Mouse (Mus musculus) limb, embryonic 13.5 days (tissue): ENCODE data around the gene Smco3. TPM values are rescaled to one million over a fixed set of nuclear protein-coding genes. Genes with fewer than 3 reads are reported as not detected.

ENCODE experiments used
- ATAC-seq: fragments of 200-750 bp; cut with Nextera tagmentation; 2 replicates; pipeline ENCODE4 v1.8.0; 2017; ENCODE audit warnings: low read depth, moderate number of reproducible peaks, moderate TSS enrichment; ENCODE audit not compliant: low FRiP score
- H3K27ac ChIP-seq: fragments of 300-500 bp; sonication (generic); 2 replicates; pipeline ENCODE4 v1.5.1; 2015; ENCODE audit warnings: inconsistent platforms, mild to moderate bottlenecking, moderate library complexity
- H3K27me3 ChIP-seq: fragments of 300-500 bp; sonication (generic); 2 replicates; pipeline ENCODE4 v1.6.1; 2015; ENCODE audit warnings: mild to moderate bottlenecking, inconsistent platforms
- H3K36me3 ChIP-seq: fragments of 300-500 bp; sonication (generic); 2 replicates; pipeline ENCODE4 v1.6.1; 2015; ENCODE audit warnings: inconsistent platforms, mild to moderate bottlenecking, moderate library complexity
- H3K4me1 ChIP-seq: fragments of 300-500 bp; sonication (generic); 2 replicates; pipeline ENCODE4 v1.6.1; 2015; ENCODE audit warnings: inconsistent platforms
- H3K4me2 ChIP-seq: fragments of 300-500 bp; sonication (generic); replicated peaks from 2 replicates; pipeline ENCODE4 v1.6.1; 2015; ENCODE audit warnings: inconsistent platforms, mild to moderate bottlenecking, moderate library complexity
- H3K4me3 ChIP-seq: fragments of 300-500 bp; sonication (generic); 2 replicates; pipeline ENCODE4 v1.5.1; 2015; ENCODE audit warnings: moderate library complexity, mild to moderate bottlenecking, inconsistent platforms
- H3K9ac ChIP-seq: fragments of 300-500 bp; sonication (generic); 2 replicates; pipeline ENCODE4 v1.6.1; 2015; ENCODE audit warnings: mild to moderate bottlenecking, inconsistent platforms
- H3K9me3 ChIP-seq: fragments of 300-500 bp; sonication (generic); 2 replicates; pipeline ENCODE4 v1.6.1; 2016; ENCODE audit warnings: inconsistent platforms
- WGBS: fragments of 180-500 bp; shearing (Covaris S2); methylation state at CpG from one replicate; pipeline ENCODE4 v1.1.7; 2015; 5-methylcytosine and 5-hydroxymethylcytosine counted together
- polyA plus RNA-seq: library from polyadenylated mRNA; unstranded; fragments of >200 nt; fragmentation: Nextera tagmentation; extraction: Ambion mirVana; gene quantifications from 2 replicates; pipeline ENCODE4 v1.2.1, GENCODE M21; 2015

Smco3 gene
- polyA plus RNA-seq, 1 experiment from 2014 or later, result 1.2 TPM

DNA sequence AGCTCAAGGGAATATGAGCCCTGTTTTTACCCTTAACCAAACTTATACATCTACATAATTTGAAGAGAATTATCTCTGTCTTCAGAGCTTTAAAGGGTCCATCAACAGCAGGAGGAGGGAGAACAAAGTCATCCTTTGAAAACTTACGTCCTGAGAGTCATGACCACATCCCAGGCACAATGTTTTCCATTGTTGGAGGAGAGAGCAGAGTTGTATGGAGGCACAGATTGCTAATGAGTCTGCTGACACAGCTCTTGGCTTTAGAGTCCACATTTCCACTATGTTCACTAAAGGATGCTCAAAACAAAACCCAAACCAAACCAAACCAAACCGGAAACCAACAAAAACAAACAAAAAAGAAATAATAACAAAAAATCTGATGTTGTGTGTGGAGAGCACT lies 9.7 kb upstream of the Smco3 start:
- 72% methylated on average over 2 of the region's 2 CpGs for WGBS
- no peaks in the 10 kb centered on the region for H3K36me3 ChIP-seq
- no peak for ATAC-seq

DNA sequence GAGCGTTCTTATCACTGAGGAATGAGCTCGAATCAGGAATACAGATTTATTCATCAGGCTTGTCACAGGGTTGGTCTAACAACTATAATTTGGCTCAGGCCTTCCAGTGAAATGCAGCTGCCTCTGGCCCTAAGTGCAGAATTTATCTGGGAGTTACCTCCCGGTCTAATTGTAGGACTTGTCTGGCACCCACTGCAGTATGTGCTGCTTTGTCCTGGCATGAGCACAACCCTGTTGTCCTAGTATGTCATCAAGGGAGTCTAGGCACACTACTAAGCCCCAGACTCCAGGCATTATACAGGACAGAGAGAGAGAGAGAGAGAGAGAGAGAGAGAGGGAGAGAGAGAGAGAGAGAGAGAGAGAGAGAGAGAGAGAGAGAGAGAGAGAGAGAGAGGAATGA lies 2.1 kb upstream of the Smco3 start:
- no peaks in the 10 kb centered on the region for H3K9me3 ChIP-seq
- no peaks in the 10 kb centered on the region for H3K36me3 ChIP-seq
- H3K4me1 ChIP-seq, result no peaks in the 10 kb centered on the region
- no peak overlapping the region for H3K9ac ChIP-seq
- 0 out of 2 replicates have a peak, but pooled peaks cover 5% of the 10 kb centered on the region for H3K27me3 ChIP-seq
- WGBS, result 77% methylated on average over 3 of the region's 3 CpGs
- no peak overlapping the region for H3K4me3 ChIP-seq
- no peak overlapping the region for H3K4me2 ChIP-seq
- no peak for ATAC-seq
- H3K27ac ChIP-seq, result no peak overlapping the region

More for the DNA sequence above, 9.7 kb upstream of the Smco3 start:
- H3K4me1 ChIP-seq, result no peaks in the 10 kb centered on the region
- H3K4me2 ChIP-seq, result no peak overlapping the region
- H3K9me3 ChIP-seq, result no peaks in the 10 kb centered on the region
- H3K27ac ChIP-seq, result no peak overlapping the region
- no peak overlapping the region for H3K9ac ChIP-seq
- H3K27me3 ChIP-seq, result no peaks in the 10 kb centered on the region
- H3K4me3 ChIP-seq, result no peak overlapping the region

DNA sequence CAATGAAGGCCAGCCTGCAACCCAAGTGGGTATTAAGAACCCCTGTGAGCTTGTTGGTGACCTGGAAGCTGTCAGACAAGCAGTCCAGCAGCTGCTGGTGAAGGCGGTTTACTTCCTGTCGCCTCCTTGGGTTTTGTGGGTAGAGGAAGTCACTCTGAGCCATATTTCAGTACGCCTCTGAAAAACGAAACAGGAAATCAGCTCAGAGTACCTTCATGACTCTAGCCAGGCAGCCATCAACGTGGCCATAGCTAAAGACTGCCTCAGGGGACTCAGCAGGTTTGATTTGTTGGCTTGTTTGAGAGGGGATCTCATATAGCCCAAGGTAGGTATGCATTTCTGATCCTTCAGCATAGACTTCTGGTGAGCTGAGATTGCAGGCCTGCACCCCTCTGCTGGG lies 3.5 kb downstream of the Smco3 start:
- Histone ChIP-seq H3K27ac (no peak overlapping the region), H3K4me1 (peaks cover 4% of the 10 kb centered on the region), H3K9ac (no peak overlapping the region), H3K4me3 (no peak overlapping the region), H3K27me3 (0 out of 2 replicates have a peak, but pooled peaks cover 2% of the 10 kb centered on the region), H3K4me2 (no peak overlapping the region), H3K36me3 (no peaks in the 10 kb centered on the region), H3K9me3 (no peaks in the 10 kb centered on the region)
- ATAC-seq, result no peak
- 74% methylated on average over 5 of the region's 5 CpGs for WGBS

DNA sequence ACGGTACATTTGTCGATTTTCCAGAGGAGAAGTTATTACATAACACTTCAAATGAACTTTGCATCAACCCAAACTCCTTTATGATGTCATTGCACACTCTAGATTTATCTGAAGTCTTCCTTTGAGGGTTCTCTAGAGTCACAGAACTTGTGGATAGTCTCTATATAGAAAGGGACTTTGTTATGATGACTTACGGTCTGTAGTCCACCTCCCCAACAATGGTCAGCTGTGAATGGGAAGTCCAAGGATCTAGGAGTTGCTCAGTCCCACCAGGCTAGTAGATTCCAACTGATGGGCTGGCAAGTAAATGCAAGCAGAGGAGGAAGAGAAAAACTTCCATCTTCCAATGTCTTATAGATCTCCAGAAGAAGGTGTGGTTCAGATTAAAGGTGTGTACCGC lies 6.6 kb downstream of the Smco3 start:
- peak overlapping the region; percentile 60 for H3K4me2 ChIP-seq
- H3K27ac ChIP-seq, result peak overlapping the region; percentile 84
- WGBS, result 36% methylated on average over 4 of the region's 4 CpGs
- no peaks in the 10 kb centered on the region for H3K27me3 ChIP-seq
- H3K4me1 ChIP-seq, result peaks cover 8% of the 10 kb centered on the region
- peak overlapping the region; percentile 99 for H3K4me3 ChIP-seq
- H3K9ac ChIP-seq, result peak overlapping the region; percentile 67
- no peak for ATAC-seq
- H3K9me3 ChIP-seq, result no peaks in the 10 kb centered on the region
- H3K36me3 ChIP-seq, result peaks cover 18% of the 10 kb centered on the region

DNA sequence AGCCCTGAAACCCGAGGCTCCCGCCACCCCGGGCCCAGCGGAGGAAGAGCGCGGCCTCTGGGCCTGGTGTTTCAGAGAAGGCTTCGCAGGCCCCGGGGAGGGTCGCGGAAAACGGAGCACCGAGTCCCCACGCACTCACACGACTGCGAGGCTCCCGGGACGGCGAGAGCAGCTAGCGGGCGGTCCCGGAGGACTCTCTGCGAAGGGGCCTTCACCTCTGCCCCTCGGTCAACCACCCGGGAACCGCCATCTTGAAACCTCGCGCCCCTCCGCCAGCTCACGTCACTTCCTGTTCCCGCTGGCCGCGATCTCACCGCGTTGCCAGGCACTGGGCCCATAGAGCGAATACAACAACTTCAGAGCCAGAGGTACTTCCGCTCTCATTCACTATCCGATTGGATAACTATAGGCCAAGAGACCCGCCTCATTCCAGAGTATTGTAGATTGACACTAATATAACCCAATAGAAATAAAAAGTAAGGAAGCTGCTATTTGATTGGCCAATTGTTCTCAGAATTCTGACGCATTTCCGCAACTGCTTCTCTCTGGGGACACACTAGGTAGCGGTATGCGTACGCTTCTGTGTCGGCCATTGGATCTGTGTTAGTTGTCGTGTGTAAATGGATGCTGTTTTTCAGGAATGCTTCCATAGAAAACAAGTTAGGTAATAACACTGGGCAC lies 7.2 kb downstream of the Smco3 start, which contains the start of gene Wbp11:
Gene Wbp11, minus strand, starts transcription at position 353 of the 681 bp plus-strand sequence.
- no peaks in the 10 kb centered on the region for H3K27me3 ChIP-seq
- peak; percentile 100 for ATAC-seq
- under 1% methylated on average over 45 of the region's 45 CpGs for WGBS
- H3K4me3 ChIP-seq, result peak within 1 kb of the TSS; percentile 99
- H3K36me3 ChIP-seq, result peaks cover 20% of the 10 kb centered on the region
- H3K27ac ChIP-seq, result peak within 1 kb of the TSS; percentile 84
- peaks cover 8% of the 10 kb centered on the region for H3K4me1 ChIP-seq
- H3K9ac ChIP-seq, result peak within 1 kb of the TSS; percentile 95
- H3K9me3 ChIP-seq, result no peaks in the 10 kb centered on the region
- peak within 1 kb of the TSS; percentile 82 for H3K4me2 ChIP-seq

DNA sequence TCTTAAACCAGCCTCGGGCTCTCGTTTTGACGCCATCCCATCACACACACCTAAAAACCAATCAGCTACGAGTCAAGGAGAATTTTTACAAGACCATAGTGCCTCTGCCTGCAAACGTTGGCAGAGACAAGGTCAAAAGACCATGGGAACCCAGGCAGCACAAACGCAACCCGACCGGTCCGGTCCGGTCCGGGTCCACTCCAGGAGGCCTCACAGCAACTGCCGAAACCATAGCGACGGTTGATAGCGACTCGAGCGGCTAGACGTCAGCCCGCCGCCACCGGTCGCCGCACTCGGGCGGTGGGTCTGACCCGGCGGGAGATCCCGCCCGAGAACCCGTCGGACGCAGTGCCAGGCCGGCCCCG lies 7.8 kb downstream of the Smco3 start, which contains the start of gene BC049715:
Gene BC049715, plus strand, starts transcription at position 111 of the 365 bp plus-strand sequence.
- peak within 1 kb of the TSS; percentile 95 for H3K9ac ChIP-seq
- peaks cover 8% of the 10 kb centered on the region for H3K4me1 ChIP-seq
- no peaks in the 10 kb centered on the region for H3K9me3 ChIP-seq
- under 1% methylated on average over 34 of the region's 34 CpGs for WGBS
- peak within 1 kb of the TSS; percentile 99 for H3K4me3 ChIP-seq
- no peak; the same call in 1 of the 2 replicates for ATAC-seq
- H3K27me3 ChIP-seq, result no peaks in the 10 kb centered on the region
- peak within 1 kb of the TSS; percentile 84 for H3K27ac ChIP-seq
- peak within 1 kb of the TSS; percentile 82 for H3K4me2 ChIP-seq
- H3K36me3 ChIP-seq, result peaks cover 26% of the 10 kb centered on the region

DNA sequence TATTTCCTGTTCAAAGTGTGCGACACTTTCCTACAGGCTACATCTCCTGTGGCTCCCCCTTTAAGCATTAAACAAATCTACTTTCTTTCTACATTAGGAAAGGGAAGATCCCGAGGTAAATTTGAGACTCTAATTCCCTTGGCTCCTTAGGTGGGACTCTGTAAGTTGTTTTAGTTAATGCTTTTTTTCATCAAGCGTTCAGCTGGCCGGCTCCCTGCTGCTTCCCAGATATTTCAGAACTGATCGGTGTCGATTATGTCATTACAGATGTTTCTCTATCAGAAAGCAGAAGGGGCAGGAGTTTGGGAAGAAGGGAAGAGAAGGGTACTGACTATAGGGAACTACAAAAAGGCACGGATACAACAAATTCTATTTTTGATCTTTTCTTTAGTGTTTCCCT lies 8.1 kb downstream of the Smco3 start:
- peaks cover 8% of the 10 kb centered on the region for H3K4me1 ChIP-seq
- H3K9me3 ChIP-seq, result no peaks in the 10 kb centered on the region
- peak overlapping the region; percentile 82 for H3K4me2 ChIP-seq
- H3K27me3 ChIP-seq, result no peaks in the 10 kb centered on the region
- peak overlapping the region; percentile 95 for H3K9ac ChIP-seq
- H3K4me3 ChIP-seq, result peak overlapping the region; percentile 99
- H3K36me3 ChIP-seq, result peaks cover 30% of the 10 kb centered on the region
- WGBS, result 17% methylated on average over 7 of the region's 7 CpGs
- H3K27ac ChIP-seq, result no peak overlapping the region
- ATAC-seq, result no peak

DNA sequence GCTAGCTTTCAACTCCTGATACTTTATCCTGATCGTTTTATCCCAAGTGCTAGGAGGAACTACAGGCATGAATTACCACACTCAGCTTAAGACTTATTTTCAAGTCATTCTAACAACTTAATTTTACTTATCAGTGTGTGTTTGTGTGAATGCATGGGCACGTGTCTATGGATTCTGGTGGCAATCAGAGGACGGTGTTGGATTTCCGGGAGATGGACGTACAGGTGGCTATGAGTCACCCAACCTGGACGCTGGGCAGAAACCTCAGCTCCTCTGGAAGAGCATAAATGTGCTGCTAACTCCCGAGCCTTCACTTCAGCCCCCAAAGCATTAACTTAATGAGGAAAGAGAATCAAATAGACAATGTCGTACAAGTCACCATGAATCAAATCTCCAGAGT lies 10.3 kb downstream of the Smco3 start:
- H3K9me3 ChIP-seq, result no peaks in the 10 kb centered on the region
- H3K4me2 ChIP-seq, result no peak overlapping the region
- 92% methylated on average over 8 of the region's 8 CpGs for WGBS
- ATAC-seq, result no peak
- no peaks in the 10 kb centered on the region for H3K27me3 ChIP-seq
- H3K27ac ChIP-seq, result no peak overlapping the region
- peaks cover 8% of the 10 kb centered on the region for H3K4me1 ChIP-seq
- peaks cover 51% of the 10 kb centered on the region for H3K36me3 ChIP-seq
- H3K4me3 ChIP-seq, result no peak overlapping the region
- no peak overlapping the region for H3K9ac ChIP-seq

DNA sequence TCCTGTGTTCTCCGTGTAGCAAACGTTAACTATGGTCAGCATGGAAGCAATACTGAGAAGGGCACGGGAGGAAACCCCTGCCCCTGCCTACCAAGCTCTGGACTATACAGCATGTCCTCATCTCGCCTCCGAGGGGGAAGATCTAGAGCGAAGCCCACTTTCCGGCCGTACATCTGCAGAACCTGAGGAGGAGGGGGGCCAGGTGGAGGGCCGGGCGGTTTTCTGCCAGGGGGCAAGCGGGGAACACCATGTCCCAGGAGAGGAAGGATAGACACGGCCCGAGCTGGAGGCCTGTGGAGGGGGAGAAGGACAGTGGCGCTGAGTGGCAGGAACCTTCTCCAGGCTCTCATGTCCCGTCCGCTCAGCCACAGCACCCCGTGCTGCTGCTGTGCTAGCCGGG lies 14.2 kb downstream of the Smco3 start:
- Histone ChIP-seq H3K27me3 (no peaks in the 10 kb centered on the region), H3K4me3 (no peak overlapping the region), H3K9me3 (no peaks in the 10 kb centered on the region), H3K27ac (no peak overlapping the region), H3K36me3 (peaks cover 88% of the 10 kb centered on the region), H3K9ac (no peak overlapping the region), H3K4me2 (no peak overlapping the region), H3K4me1 (no peaks in the 10 kb centered on the region)
- WGBS, result 94% methylated on average over 18 of the region's 18 CpGs
- no peak for ATAC-seq

DNA sequence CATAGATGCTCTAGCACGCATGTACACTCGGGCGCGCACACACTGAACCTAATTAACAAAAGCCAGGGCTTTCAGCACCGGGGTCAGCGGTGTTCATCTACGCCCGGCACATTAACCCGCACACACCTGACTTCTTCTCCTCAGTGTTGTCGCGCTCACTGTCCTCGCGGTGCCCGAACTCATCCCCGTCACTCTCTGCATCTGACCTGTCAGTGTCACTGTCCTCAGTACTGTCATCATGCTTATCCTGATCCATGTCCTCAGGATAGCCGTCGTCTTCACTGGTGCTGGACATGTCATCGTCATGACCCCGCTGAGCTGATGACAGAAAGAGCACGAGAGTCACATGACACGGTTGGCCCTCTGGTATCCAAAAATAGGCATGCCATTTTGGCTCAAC lies 14.9 kb downstream of the Smco3 start:
- H3K27me3 ChIP-seq, result no peaks in the 10 kb centered on the region
- H3K27ac ChIP-seq, result no peak overlapping the region
- no peak overlapping the region for H3K9ac ChIP-seq
- no peak overlapping the region for H3K4me3 ChIP-seq
- peaks cover 90% of the 10 kb centered on the region for H3K36me3 ChIP-seq
- H3K9me3 ChIP-seq, result no peaks in the 10 kb centered on the region
- WGBS, result 96% methylated on average over 21 of the region's 21 CpGs
- ATAC-seq, result no peak
- no peaks in the 10 kb centered on the region for H3K4me1 ChIP-seq
- no peak overlapping the region for H3K4me2 ChIP-seq

DNA sequence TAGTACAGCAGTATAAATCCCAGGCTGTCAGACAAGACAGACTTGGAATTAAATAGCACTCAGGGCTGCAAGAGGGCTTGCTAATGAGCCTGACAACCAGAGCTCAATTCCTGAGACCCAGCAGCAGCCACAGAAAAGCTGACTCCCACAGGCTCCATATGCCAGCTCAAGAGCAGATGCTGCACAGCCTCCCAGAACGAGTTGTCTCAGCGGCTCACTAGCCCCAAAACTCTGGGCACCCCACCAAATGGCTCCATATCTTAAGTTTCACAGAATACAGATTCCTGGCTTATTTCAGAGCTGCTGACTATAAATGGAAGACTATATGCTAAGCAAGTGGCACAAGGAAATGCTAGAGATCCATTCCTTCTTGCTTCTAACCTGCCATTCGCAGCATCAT lies 17.7 kb downstream of the Smco3 start:
- H3K27me3 ChIP-seq, result no peaks in the 10 kb centered on the region
- no peak for ATAC-seq
- H3K4me2 ChIP-seq, result no peak overlapping the region
- no peaks in the 10 kb centered on the region for H3K4me1 ChIP-seq
- H3K9me3 ChIP-seq, result no peaks in the 10 kb centered on the region
- WGBS, result 97% methylated on average over 3 of the region's 3 CpGs
- no peak overlapping the region for H3K27ac ChIP-seq
- no peak overlapping the region for H3K4me3 ChIP-seq
- no peak overlapping the region for H3K9ac ChIP-seq
- H3K36me3 ChIP-seq, result peaks cover 94% of the 10 kb centered on the region

DNA sequence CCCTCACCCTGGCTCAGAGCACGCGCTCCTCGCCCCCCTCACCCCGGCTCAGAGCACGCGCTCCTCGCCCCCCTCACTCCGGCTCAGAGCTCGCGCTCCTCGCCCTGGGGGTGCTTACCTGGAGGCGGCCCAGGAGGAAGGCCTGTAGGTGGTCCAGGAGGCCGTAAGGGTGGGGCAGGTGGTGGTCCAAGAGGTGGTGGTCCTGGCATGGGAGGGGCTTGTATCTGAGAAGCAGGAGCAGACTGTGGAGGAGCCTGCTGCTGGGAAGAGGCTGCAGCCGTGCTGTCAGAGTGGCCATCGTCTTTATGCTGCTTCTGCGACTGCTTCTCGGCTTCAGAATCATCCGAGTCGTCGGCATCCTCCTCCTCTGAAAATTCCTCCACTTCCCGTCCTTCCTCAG lies 18.4 kb downstream of the Smco3 start:
- Histone ChIP-seq H3K4me3 (no peak overlapping the region), H3K27ac (no peak overlapping the region), H3K9me3 (no peaks in the 10 kb centered on the region), H3K36me3 (peaks cover 94% of the 10 kb centered on the region), H3K27me3 (no peaks in the 10 kb centered on the region), H3K9ac (no peak overlapping the region), H3K4me1 (no peaks in the 10 kb centered on the region), H3K4me2 (no peak overlapping the region)
- 92% methylated on average over 21 of the region's 21 CpGs for WGBS
- ATAC-seq, result no peak

DNA sequence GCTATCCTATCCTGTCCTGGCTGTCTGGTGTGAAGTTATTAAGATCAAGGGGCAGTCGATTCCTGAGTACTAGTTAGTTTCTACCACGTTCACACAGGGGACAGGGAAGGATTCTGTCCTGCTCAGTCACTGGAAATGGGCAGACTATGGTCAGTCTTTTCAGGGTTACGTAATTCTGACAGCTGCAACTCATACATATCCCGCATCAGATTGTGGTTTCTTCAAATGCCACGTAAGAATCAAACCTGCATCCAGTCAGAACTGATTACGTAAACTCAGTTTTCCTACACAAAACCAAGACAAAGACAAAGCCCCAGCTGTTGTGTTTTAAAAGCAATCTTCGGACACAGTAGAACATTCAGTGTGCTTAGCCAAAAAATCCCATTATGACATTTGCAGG lies 19.9 kb downstream of the Smco3 start:
- H3K9me3 ChIP-seq, result no peaks in the 10 kb centered on the region
- H3K4me2 ChIP-seq, result no peak overlapping the region
- no peak overlapping the region for H3K4me3 ChIP-seq
- WGBS, result 92% methylated on average over 7 of the region's 7 CpGs
- H3K36me3 ChIP-seq, result peaks cover 91% of the 10 kb centered on the region
- no peak overlapping the region for H3K9ac ChIP-seq
- no peak overlapping the region for H3K27ac ChIP-seq
- no peak for ATAC-seq
- H3K4me1 ChIP-seq, result no peaks in the 10 kb centered on the region
- H3K27me3 ChIP-seq, result no peaks in the 10 kb centered on the region
